Mouse (Mus musculus): ENCODE measurements around the gene Ptpn3. TPM values are rescaled to one million over a fixed set of nuclear protein-coding genes. Genes with fewer than 3 reads are reported as not detected.

Gene Ptpn3
- polyA plus RNA-seq (2014; fragmentation: Illumina TruSeq; extraction: RNeasy Lipid Tissue Mini Kit (QIAGEN cat#74804); ENCODE audit: low read depth, low replicate concordance) = 32.5 TPM

DNA sequence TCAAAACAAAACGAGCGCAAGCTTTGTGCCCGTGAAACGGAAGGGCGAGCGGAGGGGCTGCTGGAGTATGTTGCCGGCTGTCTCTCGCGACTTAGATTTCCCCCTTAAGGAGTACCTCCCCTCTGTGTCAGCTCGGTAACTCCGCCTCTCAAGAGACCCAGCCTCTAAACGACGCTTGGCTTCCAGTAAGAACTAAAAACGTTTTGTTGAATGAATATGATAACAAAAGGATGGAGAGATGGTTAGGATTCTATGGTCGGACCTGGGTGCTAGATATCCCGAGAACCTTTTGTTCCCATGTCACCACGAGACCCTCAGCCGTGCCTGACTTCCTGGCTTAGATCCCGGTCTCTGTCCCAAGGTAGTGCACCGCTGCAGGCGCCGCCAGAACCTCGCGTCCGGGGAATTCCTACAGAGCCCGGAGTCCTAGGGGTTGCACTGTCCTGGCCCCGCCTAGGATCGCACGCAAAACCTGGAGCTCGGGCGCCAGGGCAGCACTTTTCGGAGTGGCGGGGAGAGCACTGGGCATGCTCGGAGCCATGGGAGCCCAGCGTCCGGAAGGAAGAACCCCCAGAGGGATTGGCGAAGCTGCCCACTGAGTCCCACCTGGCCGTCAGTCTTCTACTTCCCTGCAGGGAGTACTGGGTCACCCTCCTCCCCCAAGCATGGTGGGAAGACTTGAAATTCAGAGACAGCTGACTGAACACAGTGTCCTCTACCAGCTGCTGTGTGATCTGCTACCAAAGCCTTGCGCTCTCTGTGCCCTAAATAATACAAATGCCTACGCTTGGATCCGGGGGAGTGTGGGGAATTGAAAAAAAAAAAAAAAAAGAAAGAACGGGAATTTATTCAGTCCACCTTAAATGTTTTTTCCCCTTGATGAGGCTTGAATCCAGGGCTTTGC is at the start of gene Ptpn3:
Gene Ptpn3 (minus strand): TSS at position 428 of the 904 bp plus-strand sequence.

DNA sequence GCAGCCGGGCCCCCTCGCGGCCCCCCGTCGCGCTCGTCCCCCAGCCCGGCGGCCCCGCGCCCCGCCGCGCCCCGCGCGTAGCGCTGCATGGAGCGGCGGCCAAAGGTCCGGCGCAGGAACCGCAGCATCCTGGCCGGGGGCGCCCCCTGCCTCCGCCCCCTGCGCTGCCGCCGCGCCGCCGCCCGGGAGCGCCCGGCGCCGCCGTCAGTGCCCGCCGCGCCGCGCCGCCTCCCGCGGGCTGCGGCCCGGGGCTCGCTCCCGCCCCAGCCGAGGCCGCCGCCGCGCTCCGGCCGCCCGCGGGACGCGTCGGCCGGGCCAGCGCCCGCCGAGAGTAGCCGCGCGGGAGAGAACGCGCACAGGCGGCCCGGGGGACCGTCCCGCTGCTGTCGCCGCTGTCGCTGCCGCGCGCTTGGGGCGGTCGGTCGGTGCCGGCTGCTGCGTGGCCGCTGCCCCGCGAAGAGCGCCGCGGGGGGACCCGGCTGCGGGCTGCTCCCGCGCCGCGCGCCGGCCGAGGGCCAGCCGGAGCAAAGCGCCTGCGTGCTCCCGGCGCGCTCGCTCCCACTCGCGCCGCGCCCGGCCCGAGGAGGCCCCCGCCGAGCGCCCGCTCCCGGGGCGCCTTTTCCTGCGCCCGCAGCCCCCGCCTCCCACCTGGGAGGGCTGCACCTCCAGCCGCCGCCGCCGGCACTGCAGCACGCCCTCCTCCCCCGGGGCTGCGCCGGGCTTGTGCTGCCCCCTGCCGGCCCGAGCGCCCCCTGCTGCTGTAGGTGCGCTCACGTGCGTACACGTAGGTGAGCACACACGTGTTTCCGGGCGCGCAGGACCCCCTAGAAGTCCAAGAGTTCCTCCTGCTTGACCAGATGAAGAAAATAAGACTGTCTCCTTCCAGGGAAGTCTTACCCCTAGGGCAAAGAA is 158.4 kb downstream of the Ptpn3 start, which contains the start of gene Epb41l4b:
Gene Epb41l4b (minus strand): TSS at position 412 of the 912 bp plus-strand sequence.

Other genes with a start within 250 kb of the Ptpn3 start
- 43.9 TPM for gene Epb41l4b, start 158.4 kb downstream of the Ptpn3 start, polyA plus RNA-seq (2014; fragmentation: Illumina TruSeq; extraction: RNeasy Lipid Tissue Mini Kit (QIAGEN cat#74804); ENCODE audit: low read depth, low replicate concordance)
- 0.57 TPM for gene Palm2, start 132.4 kb upstream of the Ptpn3 start, polyA plus RNA-seq (2014; fragmentation: Illumina TruSeq; extraction: RNeasy Lipid Tissue Mini Kit (QIAGEN cat#74804); ENCODE audit: low read depth, low replicate concordance)